Mouse (Mus musculus) gastrocnemius, postnatal 14 days (tissue): ENCODE data around the gene Dnttip2. TPM values are rescaled to one million over a fixed set of nuclear protein-coding genes. Genes with fewer than 3 reads are reported as not detected.
A peak's percentile ranks its signal among the peaks of the same experiment; 100 is the strongest.
"Not testable (repeated sequence)": the region's sequence is repeated elsewhere in the genome, so short reads cannot be mapped to it uniquely, and the experiment has no call there.

Source experiments
- DNase-seq: peaks from one replicate; pipeline ENCODE4 v3.0.0; 2021; ENCODE audit warnings: mixed read lengths
- intact Hi-C: fragments of 180-260 bp; cut with DNase I; formaldehyde crosslinking; loops from one replicate; pipeline ENCODE4 v1.15.1; 2025; ENCODE audit warnings: low total_unique reads
- total RNA-seq, 2 experiments: library from RNA; stranded (reverse); gene quantifications; 2 replicates each; pipeline ENCODE4 v1.2.3; 2021

Dnttip2 gene
- total RNA-seq, 2 experiments from 2014 or later, result 18.4 to 19.7 TPM

- intact Hi-C loops, result no loop called here
- DNase-seq, result no peak
Observed at GRCm38 (mm10) chr3:122287195-122287594, 13.0 kb downstream of the Dnttip2 start.

- intact Hi-C loops, result no loop called here
Observed at GRCm38 (mm10) chr3:122288613-122289195, 14.5 kb downstream of the Dnttip2 start.

DNA sequence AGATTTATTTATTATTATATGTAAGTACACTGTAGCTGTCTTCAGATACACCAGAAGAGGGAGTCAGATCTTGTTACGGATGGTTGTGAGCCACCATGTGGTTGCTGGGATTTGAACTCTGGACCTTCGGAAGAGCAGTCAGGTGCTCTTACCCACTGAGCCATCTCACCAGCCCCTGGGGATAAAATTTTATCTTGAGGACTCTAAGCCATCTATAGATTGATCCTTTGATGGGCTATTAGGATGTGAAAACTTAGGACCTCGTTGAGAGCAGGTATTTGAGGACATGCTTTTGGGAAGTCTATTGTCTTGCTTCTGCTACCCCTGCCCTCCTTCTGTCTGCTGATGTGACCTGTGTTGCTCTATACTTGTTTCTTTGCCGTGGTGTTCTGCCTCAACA, 15.2 kb downstream of the Dnttip2 start:
- intact Hi-C loops, DNase-seq: not testable (repeated sequence)

More at GRCm38 (mm10) chr3:122288613-122289195, 14.5 kb downstream of the Dnttip2 start:
- no peak for DNase-seq

DNA sequence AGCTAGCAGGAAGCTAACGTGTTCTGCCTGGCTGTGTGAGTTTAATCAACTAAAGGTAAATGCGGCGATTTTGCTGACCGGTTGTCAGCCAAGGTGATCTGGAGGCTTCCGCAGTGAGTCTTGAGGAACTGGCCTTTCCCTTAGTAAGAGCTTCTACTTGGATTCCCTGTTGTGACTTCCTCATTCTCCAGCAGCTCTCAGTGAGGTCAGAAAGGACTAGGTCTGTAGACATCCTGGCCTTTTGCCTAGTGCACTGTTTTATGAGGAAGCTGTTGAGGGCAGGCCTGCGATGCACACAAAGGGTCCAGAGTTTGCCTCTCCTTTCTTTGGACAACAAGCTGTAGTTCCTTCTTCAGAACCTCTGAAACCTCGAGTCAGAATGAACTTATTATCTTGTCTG, 16.5 kb downstream of the Dnttip2 start:
- DNase-seq, result no peak
- intact Hi-C loops, result no loop called here

DNA sequence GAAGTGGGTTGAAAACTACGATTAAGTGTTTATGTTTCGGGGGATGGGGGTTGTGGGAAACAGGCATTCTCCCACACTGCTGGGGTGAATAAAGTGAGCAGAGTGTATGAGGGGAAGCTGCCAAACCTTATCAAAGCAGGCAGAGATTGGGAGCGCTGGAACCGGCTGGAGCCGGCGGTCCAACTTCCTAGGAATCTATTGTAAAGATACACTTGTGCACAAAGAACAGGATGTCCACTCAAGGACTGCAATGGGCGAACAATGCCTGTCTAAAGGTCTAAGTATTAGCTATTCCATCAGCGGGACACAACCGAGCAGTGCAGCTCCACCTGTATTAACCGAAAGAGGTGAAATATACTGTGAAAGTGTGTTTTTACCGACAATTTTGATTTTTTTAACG, 17.6 kb downstream of the Dnttip2 start:
- intact Hi-C loops, result no loop called here
- no peak for DNase-seq

DNA sequence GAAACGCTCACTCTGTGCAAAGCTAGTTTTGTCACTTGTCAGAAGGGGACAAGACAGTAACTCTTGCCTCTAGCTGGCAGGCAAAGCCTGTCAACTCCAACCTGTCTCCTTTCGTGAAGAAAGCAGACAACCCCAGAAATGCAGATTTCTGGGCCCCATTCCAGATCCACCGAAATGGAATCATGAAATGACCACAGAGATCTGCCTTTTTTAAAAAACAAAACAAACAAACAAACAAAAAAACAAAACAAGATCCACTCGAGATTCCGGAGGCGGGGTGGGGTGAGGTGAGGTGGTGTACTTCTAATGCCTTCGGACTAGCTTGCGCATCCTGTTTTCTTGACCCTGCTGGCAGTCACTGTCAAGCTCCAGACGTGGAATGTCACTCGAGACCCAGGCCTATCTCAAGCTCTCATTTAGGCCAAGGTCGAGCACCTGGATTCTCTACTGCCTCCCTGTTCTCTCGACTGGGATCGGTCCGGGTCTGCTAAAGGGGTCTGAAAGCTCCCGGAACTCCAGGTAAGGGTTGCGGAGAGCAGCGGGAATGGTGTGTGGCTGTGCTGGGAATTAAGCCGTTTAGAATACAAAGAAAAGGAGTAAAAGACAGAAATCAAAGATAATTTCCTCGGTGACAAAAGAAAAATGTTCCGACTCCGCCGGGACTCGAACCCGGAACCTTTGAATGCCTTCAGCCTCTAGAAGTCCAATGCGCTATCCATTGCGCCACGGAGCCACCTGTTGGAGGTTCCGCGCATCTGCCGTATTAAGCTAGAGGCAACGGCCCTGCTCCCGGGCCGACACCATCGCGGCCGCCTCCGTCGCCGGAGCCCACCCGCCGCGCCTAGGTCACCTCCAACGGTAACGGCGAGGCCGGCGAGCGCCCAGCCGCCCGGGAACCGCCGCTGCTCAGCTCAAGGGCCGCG, 18.4 kb downstream of the Dnttip2 start:
- intact Hi-C loops, result no loop called here
- DNase-seq, result peak; percentile 91

DNA sequence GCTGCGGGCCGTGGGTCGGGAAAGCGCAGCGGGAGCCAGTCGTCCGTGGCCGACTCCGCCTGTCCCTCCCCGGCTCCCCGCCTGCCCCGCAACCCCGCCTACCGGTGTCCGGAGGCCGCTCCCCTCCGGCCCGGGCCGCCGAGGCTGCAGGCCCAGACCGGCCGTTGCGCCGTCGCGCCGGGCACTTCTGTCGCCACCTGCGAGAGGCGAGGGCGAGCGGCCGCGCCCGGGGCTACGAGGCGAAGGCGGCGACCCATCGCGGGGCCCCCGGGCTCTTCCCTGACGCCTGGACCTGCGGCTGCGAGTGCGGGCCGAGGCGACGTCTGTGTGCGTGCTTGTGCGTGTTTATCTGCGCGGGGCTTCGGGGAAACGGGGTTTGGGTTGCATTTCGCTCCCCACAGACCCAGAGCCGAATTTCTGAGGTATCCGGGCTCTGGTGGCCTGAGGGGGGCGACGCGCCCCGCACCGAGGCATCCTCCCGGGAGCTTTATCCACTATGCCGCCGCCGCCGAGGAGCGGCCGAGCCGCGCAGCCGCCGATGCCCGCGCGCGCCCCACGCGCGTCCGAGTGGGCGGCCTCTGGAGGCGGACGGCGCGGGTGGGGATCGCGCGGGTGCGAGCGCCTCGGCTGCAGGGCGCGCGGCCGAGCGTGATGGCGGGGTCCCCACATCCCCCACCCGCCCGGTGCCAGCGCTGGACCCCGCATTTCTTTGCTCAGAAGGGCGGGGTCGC, 19.2 kb downstream of the Dnttip2 start:
- intact Hi-C loops, result no loop called here
- DNase-seq, result peak; percentile 90

GRCm38 (mm10) chr3:122293954-122294850, 20.0 kb downstream of the Dnttip2 start, which contains the start of gene Bcar3:
TSS of gene Bcar3 (plus strand) at chr3:122294136.
- peak; percentile 92 for DNase-seq
- intact Hi-C loops, result no loop called here

DNA sequence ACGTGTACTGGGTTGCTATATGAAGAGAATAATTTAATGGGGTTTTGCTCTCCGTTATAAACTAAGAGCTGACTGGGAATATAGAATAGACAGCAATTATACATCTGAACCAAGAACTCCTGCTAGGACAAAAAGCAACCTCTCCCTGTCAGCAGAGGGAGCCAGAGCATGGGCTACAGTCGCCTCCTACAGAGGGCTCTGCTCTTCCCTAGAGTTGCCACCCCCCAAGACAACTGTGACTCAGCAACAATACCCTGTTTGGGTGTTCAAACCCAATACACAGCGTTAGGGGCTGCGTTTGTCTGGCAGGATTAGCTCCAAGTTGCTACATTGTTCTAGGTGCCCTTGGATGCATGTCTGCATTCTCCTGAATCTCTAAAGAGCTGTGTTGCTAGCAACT, 21.3 kb downstream of the Dnttip2 start:
- intact Hi-C loops, result no loop called here
- DNase-seq, result peak; percentile 49

- peak; percentile 51 for DNase-seq
- intact Hi-C loops, result no loop called here
Observed at GRCm38 (mm10) chr3:122296979-122297378, 22.8 kb downstream of the Dnttip2 start.

DNA sequence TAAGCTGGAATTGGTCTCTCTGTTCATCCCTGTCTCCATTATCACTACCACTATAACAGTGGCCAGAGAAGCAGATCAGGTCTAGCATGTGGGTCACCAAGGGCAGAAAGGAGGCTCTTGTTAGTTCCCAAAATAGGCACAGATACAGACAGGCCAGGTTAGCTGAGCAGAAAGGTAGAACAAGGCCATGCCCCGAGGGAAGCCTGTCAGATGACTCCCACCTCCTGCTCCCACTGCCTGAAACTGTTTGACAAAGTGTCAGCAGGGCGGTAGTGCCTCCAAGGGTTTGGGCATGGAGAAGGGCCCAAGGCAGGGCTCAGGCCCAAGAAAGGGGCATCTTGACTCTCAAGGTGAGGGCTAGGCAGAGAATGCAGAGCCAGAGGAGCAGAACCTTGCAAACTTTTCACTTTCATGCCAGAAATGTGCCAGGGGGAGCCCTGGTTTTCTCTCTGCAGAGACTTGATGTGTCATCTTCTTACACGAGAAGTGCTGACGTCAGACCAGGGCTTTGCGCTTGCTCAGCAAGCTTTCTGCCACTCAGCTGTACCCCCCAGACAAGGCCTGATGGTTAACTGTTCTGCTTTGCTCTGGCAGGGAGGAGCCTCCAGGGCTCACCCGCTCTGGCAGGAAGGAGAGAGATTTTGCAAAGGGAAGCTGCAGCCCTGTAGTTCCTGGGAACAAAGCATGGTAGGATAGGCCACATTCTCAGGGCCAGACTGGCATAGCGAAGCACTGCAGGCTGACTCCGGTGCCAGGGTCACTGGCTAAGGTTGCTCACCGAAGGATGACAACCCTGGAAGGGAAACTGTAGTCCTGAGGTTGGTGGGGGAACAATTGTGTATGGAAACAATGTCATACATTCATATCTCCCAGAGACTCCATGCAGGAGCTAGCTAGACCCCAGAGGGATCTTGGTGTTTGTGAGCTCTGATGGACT, 27.1 kb downstream of the Dnttip2 start:
- peak; percentile 27 for DNase-seq
- intact Hi-C loops, result loop anchor here (5.0 kb wide), 1 partner anchor 336 kb away; no protein-coding TSS in a partner anchor

DNA sequence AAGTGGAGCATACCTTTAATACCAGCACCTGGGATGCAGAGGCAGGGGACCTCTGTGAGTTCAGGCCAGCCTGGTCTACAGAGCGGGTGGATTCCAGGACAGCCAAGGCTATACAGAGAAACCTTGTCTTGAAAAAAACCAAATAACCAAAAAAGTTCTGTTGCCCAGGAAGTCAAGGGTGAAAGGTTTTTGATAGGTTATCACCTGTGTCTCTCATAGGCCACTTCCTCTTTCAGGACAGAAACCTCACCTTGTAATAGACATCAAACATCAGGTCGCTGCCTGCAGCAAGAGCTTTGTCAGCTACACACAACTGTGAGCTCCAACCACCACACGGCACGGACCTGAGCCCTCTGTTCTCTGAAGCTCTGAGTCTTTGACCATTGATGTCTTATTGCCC, 30.4 kb downstream of the Dnttip2 start:
- intact Hi-C loops, result loop anchor here (5.0 kb wide), 1 partner anchor 333 kb away; no protein-coding TSS in a partner anchor
- no peak for DNase-seq

DNA sequence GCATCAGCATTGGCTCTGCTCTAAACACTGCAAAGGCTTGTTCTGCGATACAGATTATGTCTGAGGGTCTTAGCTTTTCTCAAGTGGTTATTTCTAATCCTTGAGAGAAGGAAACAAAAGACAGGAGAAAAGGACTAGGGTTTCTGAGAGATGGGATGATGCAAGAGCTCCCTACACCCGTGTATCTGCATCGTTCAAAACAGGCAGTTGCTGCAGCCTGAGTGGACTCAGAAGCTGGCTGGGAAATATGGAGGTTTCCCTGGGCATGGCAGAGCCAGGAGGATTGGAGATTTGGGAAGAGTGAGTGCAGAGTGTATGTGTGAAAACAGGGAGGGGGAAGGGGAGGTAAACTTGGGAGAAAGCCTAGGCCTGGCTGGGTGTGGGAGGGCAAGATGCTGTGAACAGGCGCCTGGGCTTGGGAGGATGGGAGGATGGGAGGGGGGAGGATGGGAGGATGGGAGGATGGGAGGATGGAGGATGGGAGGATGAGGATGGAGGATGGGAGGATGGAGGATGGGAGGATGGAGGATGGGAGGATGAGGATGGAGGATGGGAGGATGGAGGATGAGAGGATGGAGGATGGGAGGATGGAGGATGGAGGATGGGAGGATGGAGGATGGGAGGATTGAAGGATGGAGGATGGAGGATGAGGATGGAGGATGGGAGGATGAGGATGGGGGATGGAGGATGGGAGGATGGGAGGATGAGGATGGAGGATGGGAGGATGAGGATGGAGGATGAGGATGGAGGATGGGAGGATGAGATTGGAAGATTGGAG, 33.9 kb downstream of the Dnttip2 start:
- no peak for DNase-seq
- intact Hi-C loops, result no loop called here

GRCm38 (mm10) chr3:122308981-122309380, 34.8 kb downstream of the Dnttip2 start:
- intact Hi-C loops, result no loop called here
- DNase-seq, result no peak

GRCm38 (mm10) chr3:122312078-122312477, 37.9 kb downstream of the Dnttip2 start:
- DNase-seq, result peak; percentile 78

DNA sequence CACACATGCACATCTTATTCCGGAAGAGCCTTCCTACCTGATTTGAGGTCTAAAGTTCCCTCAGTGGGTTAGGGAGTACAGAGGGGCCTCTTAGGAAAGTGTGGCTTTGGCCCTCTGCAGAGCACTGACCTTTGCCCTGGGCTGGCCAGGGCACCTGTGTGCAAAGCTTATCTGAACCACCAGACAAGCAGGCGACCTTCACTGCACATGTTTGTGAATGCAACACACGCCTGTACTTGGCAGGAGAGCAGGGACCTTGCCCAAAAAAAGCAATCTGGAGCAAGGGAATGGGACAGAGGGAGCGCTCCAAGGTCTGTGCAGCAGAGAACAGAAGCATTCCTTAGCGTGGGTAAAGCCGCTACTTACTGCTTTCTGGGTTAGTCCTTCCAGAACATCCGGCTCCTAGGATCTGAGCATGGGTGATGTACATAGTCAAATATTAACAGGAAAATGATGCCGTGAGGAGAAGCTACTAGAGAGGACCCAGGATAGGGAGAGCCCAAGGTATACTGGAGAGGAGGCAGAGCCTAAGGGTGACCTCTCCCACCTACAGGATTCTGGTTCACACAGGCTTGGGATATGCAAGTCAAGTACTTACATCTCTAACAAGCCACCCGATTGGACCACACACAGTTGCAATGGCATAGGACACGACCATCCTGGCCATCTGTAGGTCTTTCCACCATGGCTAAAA, 38.9 kb downstream of the Dnttip2 start:
- DNase-seq, result no peak
- intact Hi-C loops, result loop anchor here (2.0 kb wide), 1 partner anchor 152 kb away; no protein-coding TSS in a partner anchor

More at GRCm38 (mm10) chr3:122312078-122312477, 37.9 kb downstream of the Dnttip2 start:
- intact Hi-C loops, result loop anchor here (2.0 kb wide), 1 partner anchor 153 kb away; no protein-coding TSS in a partner anchor
